Mouse (Mus musculus) ES-Bruce4 (cell line): ENCODE measurements around the gene Slc17a1. TPM values are rescaled to one million over a fixed set of nuclear protein-coding genes. Genes with fewer than 3 reads are reported as not detected.

Experiments
- H3K27ac ChIP-seq: 2 replicates; pipeline ENCODE4 v1.5.1; 2012; ENCODE audit warnings: low read length, inconsistent platforms; ENCODE audit not compliant: insufficient read depth
- H3K27me3 ChIP-seq: 2 replicates; pipeline ENCODE4 v1.6.1; 2012; ENCODE audit warnings: mild to moderate bottlenecking, low read length, inconsistent platforms; ENCODE audit not compliant: control insufficient read depth, poor library complexity, insufficient read depth, severe bottlenecking
- H3K36me3 ChIP-seq: 2 replicates; pipeline ENCODE4 v1.6.1; 2012; ENCODE audit warnings: inconsistent platforms, mild to moderate bottlenecking, low read length, moderate library complexity; ENCODE audit not compliant: control insufficient read depth, poor library complexity, insufficient read depth, severe bottlenecking
- H3K4me1 ChIP-seq: one replicate; pipeline ENCODE4 v1.8.1; 2011; ENCODE audit warnings: low read length; ENCODE audit not compliant: control insufficient read depth, insufficient read depth
- H3K4me3 ChIP-seq: 2 replicates; pipeline ENCODE4 v1.5.1; 2011; ENCODE audit warnings: low read depth, mild to moderate bottlenecking, low read length
- H3K9ac ChIP-seq: 2 replicates; pipeline ENCODE4 v1.6.1; 2012; ENCODE audit warnings: low read depth, mild to moderate bottlenecking, inconsistent platforms; ENCODE audit not compliant: poor library complexity, severe bottlenecking
- H3K9me3 ChIP-seq: replicated peaks from 2 replicates; pipeline ENCODE4 v1.6.1; 2012; ENCODE audit warnings: mild to moderate bottlenecking, low read length, inconsistent platforms; ENCODE audit not compliant: control insufficient read depth, poor library complexity, insufficient read depth, severe bottlenecking
- CTCF ChIP-seq: IDR thresholded peaks from one replicate; pipeline ENCODE4 v1.8.1; 2011; ENCODE audit warnings: low read depth, low read length
- EP300 ChIP-seq: IDR thresholded peaks from 2 replicates; pipeline ENCODE4 v1.6.1; 2011; ENCODE audit warnings: low read depth, low read length; ENCODE audit not compliant: insufficient read depth
- POLR2A ChIP-seq: IDR thresholded peaks from one replicate; pipeline ENCODE4 v1.8.1; 2011; ENCODE audit warnings: low read length; ENCODE audit not compliant: insufficient read depth
- polyA plus RNA-seq: library from polyadenylated mRNA; stranded (reverse); fragments of >200 nt; gene quantifications from 2 replicates; pipeline ENCODE4 v1.2.4, GENCODE M21; 2011; ENCODE audit warnings: low read depth; ENCODE audit not compliant: missing spikeins, insufficient read depth, insufficient read length

Slc17a1 gene
- polyA plus RNA-seq, 1 experiment, result not detected

DNA sequence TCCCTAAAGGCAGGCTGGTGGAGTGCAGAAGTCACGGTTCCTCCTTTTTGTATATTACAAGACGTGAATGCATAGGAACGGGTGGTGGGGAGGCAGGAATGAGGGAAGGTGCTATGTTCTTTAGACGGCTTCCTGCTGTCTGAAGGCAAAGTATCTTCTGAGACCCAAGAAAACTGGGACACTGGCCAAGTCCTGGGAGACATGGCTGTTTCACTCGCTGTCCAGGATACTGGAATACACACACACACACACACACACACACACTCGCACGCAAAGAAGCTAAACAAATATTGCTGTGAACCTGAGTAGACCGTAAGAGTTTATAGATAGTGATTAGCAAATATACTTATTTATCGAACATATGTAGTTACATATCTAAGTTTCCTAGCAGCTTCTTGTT is 2.8 kb upstream of the Slc17a1 start:
- H3K9ac ChIP-seq, result no peak overlapping the region
- TF ChIP-seq EP300, result no peak
- TF ChIP-seq CTCF, result no peak
- TF ChIP-seq POLR2A, result no peak
- H3K4me1 ChIP-seq, result no peaks in the 10 kb centered on the region
- no peak overlapping the region for H3K4me3 ChIP-seq
- no peaks in the 10 kb centered on the region for H3K27me3 ChIP-seq
- no peak overlapping the region for H3K27ac ChIP-seq
- H3K36me3 ChIP-seq, result no peaks in the 10 kb centered on the region
- no peaks in the 10 kb centered on the region for H3K9me3 ChIP-seq

DNA sequence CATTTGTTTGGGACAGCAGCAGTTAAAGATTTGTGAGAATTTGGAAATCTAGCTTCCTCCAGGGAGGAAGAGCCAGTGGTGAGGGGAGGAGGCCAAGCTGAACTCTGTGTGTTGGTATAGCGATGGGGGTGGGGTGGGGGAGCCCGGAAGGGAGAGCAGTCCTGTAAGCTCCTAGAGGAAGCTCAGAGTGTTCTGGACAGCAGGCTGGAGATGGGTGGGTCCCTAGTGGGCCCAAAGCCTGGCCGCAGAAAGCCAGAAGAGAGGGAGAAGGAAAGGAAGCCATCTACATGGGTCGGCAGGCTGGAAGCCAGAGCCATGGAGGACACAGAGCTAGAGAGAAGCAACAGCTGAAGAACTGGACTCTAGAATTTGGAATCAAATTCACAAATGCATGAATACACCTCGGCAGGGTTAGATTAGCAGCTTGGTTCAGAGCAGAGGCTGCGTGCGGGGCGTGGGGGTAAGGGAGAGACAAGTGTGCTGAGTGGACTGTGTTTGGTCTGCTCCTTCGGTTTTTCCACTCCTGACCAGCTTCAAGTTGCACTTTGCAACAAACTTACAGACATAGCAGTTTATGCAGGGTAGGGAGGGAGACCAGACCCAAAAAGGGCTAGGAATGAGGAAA is 1.4 kb upstream of the Slc17a1 start:
- H3K9ac ChIP-seq, result no peak overlapping the region
- TF ChIP-seq POLR2A (no peak), EP300 (no peak), CTCF (no peak)
- no peak overlapping the region for H3K4me3 ChIP-seq
- no peak overlapping the region for H3K27ac ChIP-seq
- no peaks in the 10 kb centered on the region for H3K36me3 ChIP-seq
- H3K9me3 ChIP-seq, result no peaks in the 10 kb centered on the region
- H3K4me1 ChIP-seq, result no peaks in the 10 kb centered on the region
- no peaks in the 10 kb centered on the region for H3K27me3 ChIP-seq

DNA sequence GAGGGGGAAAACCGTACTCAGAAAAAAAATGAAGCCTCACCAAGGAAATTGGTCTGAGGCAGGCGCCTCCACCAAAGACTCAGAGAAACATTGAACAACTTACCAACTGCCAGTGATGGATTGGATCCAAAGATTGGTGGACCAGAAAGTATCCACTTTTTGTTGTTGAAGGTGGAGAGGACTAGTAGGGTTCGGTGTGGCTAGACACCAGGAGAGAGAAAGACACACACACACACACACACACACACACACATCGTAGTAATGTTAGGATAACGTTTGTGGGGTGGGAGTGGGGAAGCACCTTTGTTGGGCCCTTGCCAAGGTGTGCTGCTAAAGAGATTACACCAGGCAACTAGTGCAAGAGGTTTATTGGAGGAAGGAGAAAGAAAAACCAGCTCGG is 550 bp upstream of the Slc17a1 start:
- Histone ChIP-seq H3K27ac (no peak overlapping the region), H3K9me3 (no peaks in the 10 kb centered on the region), H3K27me3 (no peaks in the 10 kb centered on the region), H3K36me3 (no peaks in the 10 kb centered on the region), H3K9ac (no peak overlapping the region), H3K4me1 (no peaks in the 10 kb centered on the region), H3K4me3 (no peak overlapping the region)
- TF ChIP-seq CTCF (no peak), POLR2A (no peak), EP300 (no peak)

DNA sequence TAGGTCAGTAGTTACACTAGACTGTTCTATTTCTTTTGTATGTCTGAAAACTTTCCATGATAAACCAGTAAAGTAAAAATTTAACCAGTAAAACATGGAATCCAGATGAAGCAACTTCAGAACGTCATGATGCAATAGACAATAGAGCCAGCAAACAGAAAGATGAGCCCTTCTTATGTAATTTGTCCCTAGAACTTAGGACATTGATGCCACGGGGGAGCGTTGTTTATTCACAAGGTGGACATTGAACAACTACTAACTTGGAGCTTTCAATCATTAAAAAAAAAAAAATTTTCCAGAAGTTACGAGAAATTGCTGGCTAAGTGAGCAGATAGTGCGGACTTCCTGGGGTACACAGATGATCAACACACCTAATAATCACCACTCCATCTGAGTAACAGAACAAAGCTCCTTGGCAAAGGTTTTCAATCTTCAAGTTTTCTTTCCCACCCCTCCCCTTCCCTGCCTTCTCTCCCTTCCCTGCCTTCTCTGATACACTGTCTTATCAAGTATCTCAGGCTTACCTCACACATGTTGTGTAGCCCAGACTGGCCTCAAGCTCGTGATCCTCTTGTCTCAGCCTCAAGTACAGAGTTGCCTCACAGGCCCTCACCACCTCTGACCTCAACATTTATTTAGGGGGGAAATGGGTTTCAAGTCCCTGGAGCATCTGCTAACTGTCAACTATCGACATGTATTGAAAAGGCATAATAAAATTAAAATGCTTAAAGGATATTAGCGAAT is 1.4 kb downstream of the Slc17a1 start:
- TF ChIP-seq POLR2A (no peak), EP300 (no peak), CTCF (no peak)
- Histone ChIP-seq H3K4me1 (no peaks in the 10 kb centered on the region), H3K27ac (no peak overlapping the region)

DNA sequence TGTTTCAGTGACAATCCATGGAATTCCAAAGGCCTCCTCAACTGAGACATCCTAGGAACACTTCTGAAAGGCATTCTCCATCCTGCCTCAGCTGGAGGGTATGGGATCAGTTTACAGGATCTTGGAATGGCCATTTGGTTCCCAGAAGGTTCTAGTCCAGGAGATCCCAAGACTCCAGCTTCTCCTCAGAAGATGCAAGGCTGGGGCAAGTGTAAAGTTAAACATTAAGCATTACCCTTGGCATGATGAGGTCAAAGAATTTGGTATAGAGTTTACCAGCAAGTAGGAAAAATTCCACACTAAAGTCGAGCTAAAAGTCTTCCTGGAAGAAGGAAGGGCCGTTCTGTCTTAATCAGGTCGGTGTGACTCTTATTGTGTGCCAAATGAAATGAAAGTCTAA is 2.4 kb downstream of the Slc17a1 start:
- Histone ChIP-seq H3K4me3 (no peak overlapping the region), H3K9ac (no peak overlapping the region), H3K27ac (no peak overlapping the region), H3K9me3 (no peaks in the 10 kb centered on the region), H3K4me1 (no peaks in the 10 kb centered on the region), H3K27me3 (no peaks in the 10 kb centered on the region), H3K36me3 (no peaks in the 10 kb centered on the region)
- TF ChIP-seq CTCF (no peak), POLR2A (no peak), EP300 (no peak)

More for the DNA sequence above, 1.4 kb downstream of the Slc17a1 start:
- H3K9ac ChIP-seq, result no peak overlapping the region
- H3K9me3 ChIP-seq, result no peaks in the 10 kb centered on the region
- no peaks in the 10 kb centered on the region for H3K36me3 ChIP-seq
- no peak overlapping the region for H3K4me3 ChIP-seq
- H3K27me3 ChIP-seq, result no peaks in the 10 kb centered on the region

DNA sequence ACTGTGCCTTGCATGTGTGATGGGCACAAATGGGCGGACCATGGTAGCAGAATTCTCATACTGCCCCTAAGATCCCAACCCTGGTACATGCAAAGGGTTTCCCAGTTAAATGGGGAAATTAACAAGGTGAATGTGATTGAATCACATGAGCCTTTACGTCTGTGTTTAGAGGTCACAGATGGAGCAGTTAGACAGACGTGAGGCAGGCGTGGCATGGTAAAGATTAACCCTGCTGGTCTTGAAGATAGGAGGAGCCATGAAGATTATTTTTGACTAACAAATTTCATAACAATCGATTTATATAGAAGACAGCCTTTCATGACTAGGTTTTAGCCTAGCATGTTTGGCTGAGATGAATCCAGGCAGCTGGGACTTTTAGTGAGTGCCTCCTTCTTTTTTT is 5.6 kb downstream of the Slc17a1 start:
- H3K9me3 ChIP-seq, result no peaks in the 10 kb centered on the region
- no peak overlapping the region for H3K9ac ChIP-seq
- no peaks in the 10 kb centered on the region for H3K4me1 ChIP-seq
- no peaks in the 10 kb centered on the region for H3K27me3 ChIP-seq
- TF ChIP-seq CTCF (no peak), EP300 (no peak), POLR2A (no peak)
- no peaks in the 10 kb centered on the region for H3K36me3 ChIP-seq
- no peak overlapping the region for H3K4me3 ChIP-seq
- H3K27ac ChIP-seq, result no peak overlapping the region
